Mouse (Mus musculus): Measurements from ENCODE around the gene Gm9733. TPM values are rescaled to one million over a fixed set of nuclear protein-coding genes. Genes with fewer than 3 reads are reported as not detected.

Gene Gm9733
- polyA plus RNA-seq, 1 experiment: not detected

GRCm38 (mm10) chr3:15284424-15285328 is 47.4 kb downstream of the Gm9733 start:
- no peaks in the 10 kb centered on the region for H3K4me1 ChIP-seq (ENCODE audit: control insufficient read depth, insufficient read depth, low read length)

GRCm38 (mm10) chr3:15275899-15276526 is 56.1 kb downstream of the Gm9733 start:
- DNase-seq: no peak
- Histone ChIP-seq H3K4me3 (replicated peaks; ENCODE audit: insufficient read depth, low read depth, low read length) (no peak overlapping the region), H3K27ac (ENCODE audit: insufficient read depth, low read length) (no peak overlapping the region), H3K4me1 (ENCODE audit: control insufficient read depth, insufficient read depth, low read length) (no peaks in the 10 kb centered on the region), H3K27me3 (ENCODE audit: control insufficient read depth, insufficient read depth, low read length) (no peaks in the 10 kb centered on the region)
- TF ChIP-seq POLR2A (IDR thresholded peaks at IDR 0.05; ENCODE audit: borderline replicate concordance, insufficient read depth, low read length): no peak
- no peak for TF ChIP-seq CTCF (IDR thresholded peaks at IDR 0.05; ENCODE audit: borderline replicate concordance, insufficient read depth, low read depth, low read length)
- WGBS: 70% methylated on average over 5 of the region's 5 CpGs

More at GRCm38 (mm10) chr3:15284424-15285328, 47.4 kb downstream of the Gm9733 start:
- no peak overlapping the region for H3K27ac ChIP-seq (ENCODE audit: insufficient read depth, low read length)
- no peak for DNase-seq
- no peak for TF ChIP-seq POLR2A (IDR thresholded peaks at IDR 0.05; ENCODE audit: borderline replicate concordance, insufficient read depth, low read length)
- TF ChIP-seq CTCF (IDR thresholded peaks at IDR 0.05; ENCODE audit: borderline replicate concordance, insufficient read depth, low read depth, low read length): no peak
- WGBS: 88% methylated on average over 6 of the region's 6 CpGs
- H3K4me3 ChIP-seq (replicated peaks; ENCODE audit: insufficient read depth, low read depth, low read length): no peak overlapping the region
- no peaks in the 10 kb centered on the region for H3K27me3 ChIP-seq (ENCODE audit: control insufficient read depth, insufficient read depth, low read length)

- WGBS: 14% methylated on average over 3 of the region's 3 CpGs
- no peak overlapping the region for H3K27ac ChIP-seq (ENCODE audit: insufficient read depth, low read length)
- no peak for DNase-seq
- TF ChIP-seq CTCF (IDR thresholded peaks at IDR 0.05; ENCODE audit: borderline replicate concordance, insufficient read depth, low read depth, low read length): no peak
- TF ChIP-seq POLR2A (IDR thresholded peaks at IDR 0.05; ENCODE audit: borderline replicate concordance, insufficient read depth, low read length): no peak
- no peak overlapping the region for H3K4me3 ChIP-seq (replicated peaks; ENCODE audit: insufficient read depth, low read depth, low read length)
- no peaks in the 10 kb centered on the region for H3K4me1 ChIP-seq (ENCODE audit: control insufficient read depth, insufficient read depth, low read length)
- H3K27me3 ChIP-seq (ENCODE audit: control insufficient read depth, insufficient read depth, low read length): no peaks in the 10 kb centered on the region
These were observed 67.7 kb downstream of the Gm9733 start for GRCm38 (mm10) chr3:15264450-15264849.

GRCm38 (mm10) chr3:15255726-15256125 is 76.4 kb downstream of the Gm9733 start:
- 53% methylated on average over 6 of the region's 6 CpGs for WGBS
- TF ChIP-seq POLR2A (IDR thresholded peaks at IDR 0.05; ENCODE audit: borderline replicate concordance, insufficient read depth, low read length): no peak
- no peak for TF ChIP-seq CTCF (IDR thresholded peaks at IDR 0.05; ENCODE audit: borderline replicate concordance, insufficient read depth, low read depth, low read length)
- no peak overlapping the region for H3K27ac ChIP-seq (ENCODE audit: insufficient read depth, low read length)

More at GRCm38 (mm10) chr3:15255726-15256125, 76.4 kb downstream of the Gm9733 start:
- Histone ChIP-seq H3K27me3 (ENCODE audit: control insufficient read depth, insufficient read depth, low read length) (no peaks in the 10 kb centered on the region), H3K4me3 (replicated peaks; ENCODE audit: insufficient read depth, low read depth, low read length) (no peak overlapping the region), H3K4me1 (ENCODE audit: control insufficient read depth, insufficient read depth, low read length) (no peaks in the 10 kb centered on the region)
- DNase-seq: no peak

Other genes with a start within 250 kb of the Gm9733 start
- gene Sirpb1a, start 94.2 kb upstream of the Gm9733 start, polyA plus RNA-seq (2012; rRNA removed): not detected in 2 replicates
- not detected in 2 replicates for gene Sirpb1b, start 242.8 kb upstream of the Gm9733 start, polyA plus RNA-seq (2012; rRNA removed)

Measured in cerebellum, adult 2 months (tissue).